Mouse (Mus musculus) megakaryocyte, embryonic 14.5 days (primary cell): Measurements from ENCODE around the gene Tmem123. TPM values are rescaled to one million over a fixed set of nuclear protein-coding genes. Genes with fewer than 3 reads are reported as not detected.

Experiments used
- H3K27me3 ChIP-seq: replicated peaks from 2 replicates; pipeline ENCODE3; 2012; ENCODE audit warnings: inconsistent platforms
- H3K36me3 ChIP-seq: replicated peaks from 2 replicates; pipeline ENCODE3; 2012; ENCODE audit warnings: low read length, inconsistent platforms, mixed read lengths
- H3K4me1 ChIP-seq: 2 replicates; pipeline ENCODE4 v1.6.1; 2012; ENCODE audit warnings: inconsistent platforms
- H3K4me3 ChIP-seq: replicated peaks from 2 replicates; pipeline ENCODE3; 2012; ENCODE audit warnings: moderate library complexity, mild to moderate bottlenecking, inconsistent platforms
- H3K9me3 ChIP-seq: 2 replicates; pipeline ENCODE4 v1.6.1; 2012; ENCODE audit warnings: inconsistent platforms
- FLI1 ChIP-seq: IDR thresholded peaks from 2 replicates; pipeline ENCODE4 v1.6.1; 2012; ENCODE audit warnings: low read length, inconsistent platforms, mixed read lengths
- GATA1 ChIP-seq: IDR thresholded peaks from 3 replicates; pipeline ENCODE4 v1.6.1; 2012; ENCODE audit warnings: mixed read lengths, low read length, inconsistent platforms, borderline replicate concordance
- polyA plus RNA-seq: library from polyadenylated mRNA; stranded (reverse); fragments of >175 nt; gene quantifications from 2 replicates; pipeline ENCODE4 v1.2.3, GENCODE M21; 2012; ENCODE audit warnings: low replicate concordance; ENCODE audit not compliant: insufficient read depth

Tmem123 gene
- polyA plus RNA-seq, 1 experiment = 82.1 TPM

DNA sequence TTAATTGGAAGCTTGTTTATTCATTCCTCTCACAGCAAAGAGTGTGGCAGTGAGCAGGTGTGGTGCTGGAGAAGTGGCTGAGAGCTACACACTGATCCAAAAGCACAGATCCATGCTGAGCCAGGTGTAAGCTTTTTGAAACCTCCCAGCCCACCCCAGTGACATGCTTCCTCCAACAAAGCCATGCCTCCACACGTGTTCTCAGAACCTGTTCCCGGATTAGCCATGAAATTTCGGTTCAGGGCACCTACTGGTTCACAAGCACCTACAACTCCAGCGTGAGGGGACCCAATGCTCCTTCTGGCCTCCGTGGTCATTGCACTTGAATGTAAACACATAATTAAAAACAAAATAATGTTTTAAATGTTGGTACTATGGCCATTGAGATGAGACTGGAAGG lies 9.8 kb downstream of the Tmem123 start:
- Histone ChIP-seq H3K4me3 (no peak overlapping the region), H3K9me3 (peaks cover 3% of the 10 kb centered on the region; the same call in 1 of the 2 replicates), H3K27me3 (no peaks in the 10 kb centered on the region), H3K4me1 (peaks cover 99% of the 10 kb centered on the region), H3K36me3 (peaks cover 94% of the 10 kb centered on the region)
- no peak for TF ChIP-seq FLI1
- no peak for TF ChIP-seq GATA1

DNA sequence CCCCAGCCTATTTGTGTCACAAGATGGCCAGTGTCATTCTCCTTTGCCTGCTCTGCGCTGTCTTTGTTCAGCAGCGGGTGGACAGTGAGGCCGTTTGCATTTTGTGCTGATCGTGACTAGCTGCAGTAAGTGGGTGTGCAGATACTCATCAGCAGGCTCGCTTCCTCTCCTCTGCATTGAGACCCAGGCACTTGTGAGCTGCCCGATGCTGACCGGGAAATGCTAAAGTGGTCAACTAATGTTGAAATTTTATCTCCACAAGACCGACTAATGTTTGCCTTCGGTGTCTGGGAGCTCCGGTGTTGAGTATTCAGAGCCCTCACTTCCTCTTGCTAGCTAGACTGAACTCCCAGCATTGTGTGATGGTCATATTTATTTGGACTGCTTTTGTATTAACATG lies 10.7 kb downstream of the Tmem123 start:
- TF ChIP-seq GATA1 (no peak), FLI1 (no peak)
- Histone ChIP-seq H3K4me1 (peaks cover 100% of the 10 kb centered on the region), H3K36me3 (peaks cover 94% of the 10 kb centered on the region), H3K27me3 (no peaks in the 10 kb centered on the region), H3K9me3 (peaks cover 3% of the 10 kb centered on the region; the same call in 1 of the 2 replicates), H3K4me3 (peak overlapping the region; percentile 86)

DNA sequence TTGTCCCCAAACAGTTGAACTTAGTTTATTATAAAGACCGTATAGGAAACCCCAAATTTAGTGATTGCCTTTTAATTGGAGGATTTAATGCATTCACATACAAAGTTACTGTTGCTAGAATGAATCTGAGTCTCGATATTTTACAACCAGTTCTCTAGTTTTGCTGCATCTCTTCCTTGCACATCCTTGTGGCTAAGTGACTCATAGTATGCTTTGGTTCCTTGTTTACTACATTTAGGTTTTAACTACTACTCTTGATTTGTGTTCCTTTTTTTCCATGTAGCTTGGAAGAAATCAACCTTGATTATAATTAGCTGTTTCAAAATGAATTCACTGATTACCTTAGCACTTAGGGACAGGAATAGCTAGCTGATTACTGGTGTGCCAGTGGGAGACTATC lies 11.2 kb downstream of the Tmem123 start:
- Histone ChIP-seq H3K4me1 (peaks cover 100% of the 10 kb centered on the region), H3K4me3 (no peak overlapping the region), H3K27me3 (no peaks in the 10 kb centered on the region), H3K36me3 (peaks cover 94% of the 10 kb centered on the region), H3K9me3 (peaks cover 3% of the 10 kb centered on the region; the same call in 1 of the 2 replicates)
- TF ChIP-seq GATA1 (no peak), FLI1 (no peak)

DNA sequence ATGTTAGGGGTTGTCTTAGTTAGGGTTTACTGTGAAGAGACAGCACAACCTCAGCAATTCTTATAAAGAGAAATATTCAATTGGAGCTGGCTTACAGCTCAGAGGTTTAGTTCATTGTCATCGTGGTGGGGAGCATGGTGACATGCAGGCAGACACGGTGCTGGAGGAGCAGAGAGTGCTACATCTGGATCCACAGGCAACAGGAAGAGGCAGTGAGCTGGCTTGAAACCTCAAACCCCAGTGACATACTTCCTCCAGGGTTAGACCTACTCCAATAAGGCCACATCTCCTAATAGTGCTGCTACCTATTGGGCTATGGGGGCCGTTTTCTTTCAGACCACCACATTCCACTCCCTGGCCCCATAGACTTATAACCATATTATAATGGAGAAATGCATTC lies 12.1 kb downstream of the Tmem123 start:
- Histone ChIP-seq H3K4me1 (peaks cover 99% of the 10 kb centered on the region), H3K27me3 (no peaks in the 10 kb centered on the region), H3K4me3 (peak overlapping the region; percentile 47), H3K9me3 (peaks cover 3% of the 10 kb centered on the region; the same call in 1 of the 2 replicates), H3K36me3 (peaks cover 91% of the 10 kb centered on the region)
- TF ChIP-seq GATA1 = no peak
- TF ChIP-seq FLI1 = no peak

DNA sequence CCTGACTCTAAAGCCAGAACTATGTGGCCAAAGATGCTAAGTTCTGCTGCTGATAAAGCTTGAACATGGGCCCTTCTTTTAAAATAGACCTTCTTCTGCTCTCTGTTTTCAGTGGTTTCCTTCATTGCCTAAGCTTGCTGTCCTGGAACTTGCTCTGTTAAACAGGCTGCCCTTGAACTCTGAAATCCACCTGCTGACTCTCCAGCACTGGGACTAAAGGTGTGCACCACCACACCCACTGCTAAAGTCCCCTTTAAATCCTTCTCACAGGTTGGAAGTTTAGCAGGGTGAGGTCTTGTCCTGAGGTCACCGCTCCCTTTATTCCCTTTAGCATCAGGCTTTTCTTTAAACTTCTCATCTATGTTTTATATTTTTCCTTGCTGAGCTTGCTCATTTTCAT lies 13.1 kb downstream of the Tmem123 start:
- no peaks in the 10 kb centered on the region for H3K27me3 ChIP-seq
- H3K36me3 ChIP-seq = peaks cover 91% of the 10 kb centered on the region
- TF ChIP-seq GATA1 (no peak), FLI1 (no peak)
- H3K4me1 ChIP-seq = peaks cover 99% of the 10 kb centered on the region
- peaks cover 3% of the 10 kb centered on the region; the same call in 1 of the 2 replicates for H3K9me3 ChIP-seq
- H3K4me3 ChIP-seq = no peak overlapping the region

DNA sequence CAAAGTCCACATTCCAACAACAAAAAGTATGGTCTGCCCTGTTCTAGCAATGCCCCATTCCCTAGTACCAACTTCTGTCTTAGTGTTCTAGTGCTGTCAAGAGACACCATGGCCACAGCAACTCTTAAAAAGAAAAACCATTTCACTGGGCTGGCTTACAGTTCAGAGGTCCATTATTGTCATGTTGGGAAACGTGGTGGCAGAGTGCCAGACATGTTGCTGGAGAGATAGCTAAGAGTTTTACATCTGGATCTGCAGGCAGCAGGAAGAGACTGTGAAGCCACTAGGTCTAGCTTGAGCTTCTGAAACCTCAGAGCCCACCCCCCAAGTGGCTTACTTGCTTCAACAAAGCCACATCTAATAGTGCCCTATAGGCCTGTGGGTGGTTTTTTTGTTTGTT lies 13.8 kb downstream of the Tmem123 start:
- Histone ChIP-seq H3K27me3 (no peaks in the 10 kb centered on the region), H3K4me1 (peaks cover 99% of the 10 kb centered on the region), H3K36me3 (peaks cover 91% of the 10 kb centered on the region)

DNA sequence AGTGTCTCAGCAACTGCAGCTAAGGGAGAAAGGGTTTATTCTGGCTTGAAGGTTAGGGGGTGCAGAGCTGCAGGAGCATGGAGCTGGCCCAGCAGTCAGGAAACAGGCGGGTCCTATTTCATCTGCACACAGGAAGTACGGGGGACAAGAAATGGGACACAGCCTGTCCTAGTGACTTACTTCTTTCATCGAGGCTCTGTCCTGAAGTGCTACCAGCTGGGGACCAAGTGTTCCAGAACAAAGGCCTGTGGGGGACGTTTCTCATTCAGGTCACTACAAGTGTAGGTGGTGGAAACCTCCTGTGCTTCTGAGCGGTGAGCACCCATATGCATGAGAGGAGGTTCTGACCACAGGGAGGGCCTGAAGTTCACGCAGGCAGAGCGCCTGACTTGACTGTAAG lies 14.9 kb downstream of the Tmem123 start:
- Histone ChIP-seq H3K9me3 (peaks cover 3% of the 10 kb centered on the region; the same call in 1 of the 2 replicates), H3K4me3 (peak overlapping the region; percentile 57), H3K4me1 (peaks cover 98% of the 10 kb centered on the region), H3K27me3 (no peaks in the 10 kb centered on the region), H3K36me3 (peaks cover 91% of the 10 kb centered on the region)
- no peak for TF ChIP-seq GATA1
- TF ChIP-seq FLI1 = no peak

More for the DNA sequence above, 13.8 kb downstream of the Tmem123 start:
- peaks cover 3% of the 10 kb centered on the region; the same call in 1 of the 2 replicates for H3K9me3 ChIP-seq
- no peak overlapping the region for H3K4me3 ChIP-seq
- no peak for TF ChIP-seq GATA1
- no peak for TF ChIP-seq FLI1

DNA sequence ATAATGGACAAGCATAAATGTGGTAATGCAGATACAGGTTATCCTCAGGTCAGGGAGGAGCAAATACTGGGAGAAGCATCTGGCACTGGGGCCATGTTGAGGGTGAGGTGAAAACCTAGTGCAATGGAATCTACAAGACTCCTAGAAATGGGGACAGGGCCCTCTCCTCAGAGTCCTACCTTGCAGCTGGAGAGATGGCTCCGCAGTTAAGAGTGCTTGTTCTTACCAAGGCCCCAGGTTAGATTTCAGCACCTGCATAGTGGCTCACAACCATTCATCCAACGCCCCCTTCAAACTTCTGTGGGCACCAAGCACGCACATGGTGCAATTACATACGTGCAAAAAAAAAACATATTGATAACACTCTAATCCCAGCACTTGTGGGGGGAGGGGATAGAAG lies 15.9 kb downstream of the Tmem123 start:
- TF ChIP-seq GATA1 (no peak), FLI1 (no peak)
- Histone ChIP-seq H3K4me3 (peak overlapping the region; percentile 4), H3K27me3 (no peaks in the 10 kb centered on the region), H3K4me1 (peaks cover 98% of the 10 kb centered on the region), H3K36me3 (peaks cover 91% of the 10 kb centered on the region), H3K9me3 (peaks cover 3% of the 10 kb centered on the region; the same call in 1 of the 2 replicates)

DNA sequence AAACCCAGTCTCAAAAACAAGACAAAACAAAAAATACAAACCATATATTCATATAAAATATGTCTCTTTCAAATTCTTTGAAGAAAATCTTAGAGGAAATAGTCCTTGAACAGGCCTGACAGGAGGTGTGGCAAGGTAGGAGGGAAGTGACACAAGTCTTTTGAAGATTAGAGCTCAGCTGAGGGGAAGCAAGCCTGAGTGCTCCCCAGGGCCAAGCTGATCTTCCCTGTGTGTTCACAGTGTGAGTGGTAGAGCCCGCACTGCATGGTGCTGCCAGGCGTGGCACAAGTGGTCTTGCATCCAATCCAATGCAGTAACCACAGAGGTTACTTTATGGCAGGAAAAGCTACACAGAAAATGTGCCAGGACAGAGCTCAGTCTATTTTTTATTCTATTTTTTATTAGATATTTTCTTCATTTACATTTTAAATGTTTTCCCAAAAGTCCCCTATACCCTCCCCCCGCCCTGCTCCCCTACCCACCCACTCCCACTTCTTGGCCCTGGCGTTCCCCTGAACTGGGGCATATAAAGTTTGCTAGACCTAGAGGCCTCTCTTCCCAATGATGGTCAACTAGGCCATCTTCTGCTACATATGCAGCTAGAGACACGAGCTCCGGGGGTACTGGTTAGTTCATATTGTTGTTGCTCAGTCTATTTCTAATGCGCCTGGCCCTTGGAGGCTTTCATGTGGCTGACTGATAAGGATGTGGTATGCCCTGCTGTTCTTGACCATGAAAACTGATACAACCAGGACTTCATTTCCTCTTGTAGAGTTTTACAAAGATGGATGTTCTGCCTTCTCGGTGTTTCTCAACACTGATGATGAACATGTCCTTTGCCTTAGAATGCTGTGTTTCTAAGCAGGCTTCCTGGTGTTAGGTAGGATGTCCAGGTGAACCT lies 16.7 kb downstream of the Tmem123 start:
- Histone ChIP-seq H3K27me3 (no peaks in the 10 kb centered on the region), H3K36me3 (peaks cover 92% of the 10 kb centered on the region), H3K4me3 (peak overlapping the region; percentile 84), H3K4me1 (peaks cover 98% of the 10 kb centered on the region), H3K9me3 (peaks cover 3% of the 10 kb centered on the region; the same call in 1 of the 2 replicates)
- TF ChIP-seq GATA1 = peak; percentile 94; the same call in 1 of the 3 replicates
- TF ChIP-seq FLI1 = 0 out of 2 replicates have a peak, but pooled peaks have one; percentile 17

DNA sequence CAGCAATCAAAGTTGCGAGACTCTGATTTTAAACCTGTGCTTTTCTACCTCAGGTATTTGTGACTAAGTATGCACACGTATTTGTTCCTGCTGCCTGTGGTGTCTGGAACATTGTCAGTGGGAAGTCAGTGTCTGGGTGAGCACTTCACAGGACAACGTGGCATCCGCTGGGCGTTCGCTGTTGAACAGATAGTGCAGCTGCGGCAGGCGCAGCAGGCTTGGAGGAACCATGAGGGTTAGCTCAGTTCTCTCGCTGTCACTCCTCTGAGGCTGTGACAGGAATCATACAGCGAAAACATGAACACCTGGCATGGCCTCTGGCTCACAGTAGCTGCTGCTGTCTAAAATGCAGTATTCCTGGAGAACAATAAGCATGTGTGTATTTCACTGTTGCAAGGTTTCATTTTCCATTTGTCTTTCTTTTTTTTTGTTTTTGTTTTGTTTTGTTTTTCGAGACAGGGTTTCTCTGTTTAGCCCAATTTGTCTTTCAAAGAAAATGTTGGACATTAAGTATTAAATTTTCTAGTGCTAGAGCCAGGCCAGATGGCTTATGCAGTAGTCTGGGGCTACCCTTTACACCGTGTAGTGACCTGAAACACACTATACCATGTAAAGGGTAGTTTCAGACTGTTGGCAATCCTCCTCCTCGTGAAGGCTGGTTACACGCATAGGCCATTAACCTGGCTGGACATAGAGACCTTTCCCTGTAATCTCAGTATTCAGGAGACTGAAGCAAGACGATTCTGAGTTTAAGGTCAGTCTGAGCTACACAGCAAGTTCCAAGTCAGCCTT lies 20.2 kb downstream of the Tmem123 start:
- H3K4me1 ChIP-seq = peaks cover 94% of the 10 kb centered on the region
- H3K27me3 ChIP-seq = no peaks in the 10 kb centered on the region
- TF ChIP-seq FLI1 (no peak), GATA1 (no peak)
- H3K36me3 ChIP-seq = peaks cover 91% of the 10 kb centered on the region
- no peaks in the 10 kb centered on the region for H3K9me3 ChIP-seq
- no peak overlapping the region for H3K4me3 ChIP-seq
